Mouse (Mus musculus): ENCODE results near the gene Galnt4. TPM values are rescaled to one million over a fixed set of nuclear protein-coding genes. Genes with fewer than 3 reads are reported as not detected.

Galnt4 gene
- polyA plus RNA-seq, 1 experiment from 2014 or later, result 27.1 TPM

- Histone ChIP-seq H3K4me2 (replicated peaks; ENCODE audit: low read depth, low read length) (peak overlapping the region; percentile 41), H3K9ac (replicated peaks; ENCODE audit: low read depth, low read length) (0 out of 2 replicates have a peak overlapping the region, but pooled peaks have one; percentile 81), H3K27me3 (ENCODE audit: control insufficient read depth, insufficient read depth, low read length) (no peaks in the 10 kb centered on the region), H3K27ac (ENCODE audit: low read length) (no peak overlapping the region), H3K9me3 (ENCODE audit: control insufficient read depth, low read depth, low read length) (no peaks in the 10 kb centered on the region), H3K4me1 (ENCODE audit: control insufficient read depth, insufficient read depth, low read length) (peaks cover 2% of the 10 kb centered on the region; the same call in 1 of the 2 replicates), H3K4me3 (ENCODE audit: low read depth, low read length) (peak overlapping the region; percentile 97), H3K36me3 (ENCODE audit: control insufficient read depth, insufficient read depth, low read length) (peaks cover 7% of the 10 kb centered on the region; the same call in 1 of the 2 replicates)
- 35% methylated on average over 8 of the region's 8 CpGs for WGBS
- no peak for ATAC-seq (ENCODE audit: insufficient number of reproducible peaks, insufficient read depth, low FRiP score, low read depth)
Measured at GRCm38 (mm10) chr10:99106311-99106702, 1.7 kb upstream of the Galnt4 start.

GRCm38 (mm10) chr10:99106703-99107631 lies 992 bp upstream of the Galnt4 start, which contains the start of gene Poc1b:
Gene Poc1b, plus strand, starts transcription at chr10:99107036.
- Histone ChIP-seq H3K9me3 (ENCODE audit: control insufficient read depth, low read depth, low read length) (no peaks in the 10 kb centered on the region), H3K9ac (replicated peaks; ENCODE audit: low read depth, low read length) (peak within 1 kb of the TSS; percentile 81), H3K4me3 (ENCODE audit: low read depth, low read length) (peak within 1 kb of the TSS; percentile 97), H3K4me1 (ENCODE audit: control insufficient read depth, insufficient read depth, low read length) (peaks cover 3% of the 10 kb centered on the region; the same call in 1 of the 2 replicates), H3K4me2 (replicated peaks; ENCODE audit: low read depth, low read length) (peak within 1 kb of the TSS; percentile 97), H3K27me3 (ENCODE audit: control insufficient read depth, insufficient read depth, low read length) (no peaks in the 10 kb centered on the region), H3K27ac (ENCODE audit: low read length) (peak within 1 kb of the TSS; percentile 91), H3K36me3 (ENCODE audit: control insufficient read depth, insufficient read depth, low read length) (peaks cover 7% of the 10 kb centered on the region; the same call in 1 of the 2 replicates)
- ATAC-seq (ENCODE audit: insufficient number of reproducible peaks, insufficient read depth, low FRiP score, low read depth), result peak; percentile 91
- under 1% methylated on average over 87 of the region's 106 CpGs for WGBS

- Histone ChIP-seq H3K27me3 (ENCODE audit: control insufficient read depth, insufficient read depth, low read length) (no peaks in the 10 kb centered on the region), H3K36me3 (ENCODE audit: control insufficient read depth, insufficient read depth, low read length) (peaks cover 7% of the 10 kb centered on the region; the same call in 1 of the 2 replicates), H3K4me3 (ENCODE audit: low read depth, low read length) (peak overlapping the region; percentile 97), H3K27ac (ENCODE audit: low read length) (peak overlapping the region; percentile 91), H3K9me3 (ENCODE audit: control insufficient read depth, low read depth, low read length) (no peaks in the 10 kb centered on the region), H3K4me1 (ENCODE audit: control insufficient read depth, insufficient read depth, low read length) (peaks cover 3% of the 10 kb centered on the region; the same call in 1 of the 2 replicates), H3K4me2 (replicated peaks; ENCODE audit: low read depth, low read length) (peak overlapping the region; percentile 97), H3K9ac (replicated peaks; ENCODE audit: low read depth, low read length) (peak overlapping the region; percentile 81)
- ATAC-seq (ENCODE audit: insufficient number of reproducible peaks, insufficient read depth, low FRiP score, low read depth), result no peak
- WGBS, result 26% methylated on average over 12 of the region's 12 CpGs
Measured at GRCm38 (mm10) chr10:99108431-99108982, 548 bp downstream of the Galnt4 start.

GRCm38 (mm10) chr10:99113533-99113932 lies 5.6 kb downstream of the Galnt4 start:
- WGBS, result 36% methylated on average over 3 of the region's 3 CpGs
- Histone ChIP-seq H3K9ac (replicated peaks; ENCODE audit: low read depth, low read length) (no peak overlapping the region), H3K4me3 (ENCODE audit: low read depth, low read length) (no peak overlapping the region), H3K27me3 (ENCODE audit: control insufficient read depth, insufficient read depth, low read length) (no peaks in the 10 kb centered on the region), H3K27ac (ENCODE audit: low read length) (peak overlapping the region; percentile 3; the same call in 1 of the 2 replicates), H3K4me1 (ENCODE audit: control insufficient read depth, insufficient read depth, low read length) (peaks cover 21% of the 10 kb centered on the region), H3K4me2 (replicated peaks; ENCODE audit: low read depth, low read length) (no peak overlapping the region), H3K9me3 (ENCODE audit: control insufficient read depth, low read depth, low read length) (no peaks in the 10 kb centered on the region), H3K36me3 (ENCODE audit: control insufficient read depth, insufficient read depth, low read length) (peaks cover 7% of the 10 kb centered on the region; the same call in 1 of the 2 replicates)
- no peak for ATAC-seq (ENCODE audit: insufficient number of reproducible peaks, insufficient read depth, low FRiP score, low read depth)

- H3K4me2 ChIP-seq (replicated peaks; ENCODE audit: low read depth, low read length), result no peak overlapping the region
- peak; percentile 66 for ATAC-seq (ENCODE audit: insufficient number of reproducible peaks, insufficient read depth, low FRiP score, low read depth)
Measured at GRCm38 (mm10) chr10:99114295-99114694, 6.3 kb downstream of the Galnt4 start.

GRCm38 (mm10) chr10:99115471-99116236 lies 7.7 kb downstream of the Galnt4 start:
- no peak overlapping the region for H3K4me2 ChIP-seq (replicated peaks; ENCODE audit: low read depth, low read length)
- WGBS, result 24% methylated on average over 18 of the region's 18 CpGs

More at GRCm38 (mm10) chr10:99114295-99114694, 6.3 kb downstream of the Galnt4 start:
- Histone ChIP-seq H3K27ac (ENCODE audit: low read length) (peak overlapping the region; percentile 3; the same call in 1 of the 2 replicates), H3K36me3 (ENCODE audit: control insufficient read depth, insufficient read depth, low read length) (peaks cover 7% of the 10 kb centered on the region; the same call in 1 of the 2 replicates), H3K9ac (replicated peaks; ENCODE audit: low read depth, low read length) (no peak overlapping the region), H3K4me3 (ENCODE audit: low read depth, low read length) (no peak overlapping the region), H3K9me3 (ENCODE audit: control insufficient read depth, low read depth, low read length) (no peaks in the 10 kb centered on the region), H3K27me3 (ENCODE audit: control insufficient read depth, insufficient read depth, low read length) (no peaks in the 10 kb centered on the region), H3K4me1 (ENCODE audit: control insufficient read depth, insufficient read depth, low read length) (peaks cover 25% of the 10 kb centered on the region)
- WGBS, result 57% methylated on average over 8 of the region's 8 CpGs

GRCm38 (mm10) chr10:99116237-99116632 lies 8.3 kb downstream of the Galnt4 start:
- Histone ChIP-seq H3K9me3 (ENCODE audit: control insufficient read depth, low read depth, low read length) (no peaks in the 10 kb centered on the region), H3K27me3 (ENCODE audit: control insufficient read depth, insufficient read depth, low read length) (no peaks in the 10 kb centered on the region), H3K36me3 (ENCODE audit: control insufficient read depth, insufficient read depth, low read length) (no peaks in the 10 kb centered on the region), H3K27ac (ENCODE audit: low read length) (no peak overlapping the region; the same call in 1 of the 2 replicates), H3K4me3 (ENCODE audit: low read depth, low read length) (no peak overlapping the region), H3K4me2 (replicated peaks; ENCODE audit: low read depth, low read length) (no peak overlapping the region), H3K4me1 (ENCODE audit: control insufficient read depth, insufficient read depth, low read length) (peaks cover 24% of the 10 kb centered on the region), H3K9ac (replicated peaks; ENCODE audit: low read depth, low read length) (no peak overlapping the region)
- ATAC-seq (ENCODE audit: insufficient number of reproducible peaks, insufficient read depth, low FRiP score, low read depth), result no peak
- 55% methylated on average over 8 of the region's 8 CpGs for WGBS

More at GRCm38 (mm10) chr10:99115471-99116236, 7.7 kb downstream of the Galnt4 start:
- no peak overlapping the region for H3K9ac ChIP-seq (replicated peaks; ENCODE audit: low read depth, low read length)
- H3K36me3 ChIP-seq (ENCODE audit: control insufficient read depth, insufficient read depth, low read length), result no peaks in the 10 kb centered on the region
- no peak for ATAC-seq (ENCODE audit: insufficient number of reproducible peaks, insufficient read depth, low FRiP score, low read depth)
- H3K4me3 ChIP-seq (ENCODE audit: low read depth, low read length), result no peak overlapping the region
- no peaks in the 10 kb centered on the region for H3K27me3 ChIP-seq (ENCODE audit: control insufficient read depth, insufficient read depth, low read length)
- H3K9me3 ChIP-seq (ENCODE audit: control insufficient read depth, low read depth, low read length), result no peaks in the 10 kb centered on the region
- H3K27ac ChIP-seq (ENCODE audit: low read length), result no peak overlapping the region
- H3K4me1 ChIP-seq (ENCODE audit: control insufficient read depth, insufficient read depth, low read length), result peaks cover 25% of the 10 kb centered on the region

Measured in stomach, embryonic 14.5 days (tissue).